Mouse (Mus musculus) heart, adult 2 months (tissue): ENCODE data around the gene B3galt2. TPM values are rescaled to one million over a fixed set of nuclear protein-coding genes. Genes with fewer than 3 reads are reported as not detected.

Source experiments
- DNase-seq, 2 experiments: peaks; one replicate each; pipeline ENCODE4 v3.0.0; 2021
- H3K27ac ChIP-seq: fragments of 200-600 bp; 2 replicates; pipeline ENCODE4 v1.8.1; 2022
- H3K27me3 ChIP-seq: fragments of 200-500 bp; 2 replicates; pipeline ENCODE4 v1.6.1; 2012; ENCODE audit warnings: mild to moderate bottlenecking, low read length, inconsistent platforms, mixed read lengths; ENCODE audit not compliant: control insufficient read depth, insufficient read depth
- H3K36me3 ChIP-seq: fragments of 200-500 bp; 2 replicates; pipeline ENCODE4 v1.6.1; 2012; ENCODE audit warnings: low read length, inconsistent platforms; ENCODE audit not compliant: control insufficient read depth, insufficient read depth
- H3K4me1 ChIP-seq: fragments of 200-500 bp; 2 replicates; pipeline ENCODE4 v1.6.1; 2011; ENCODE audit warnings: low read length; ENCODE audit not compliant: control insufficient read depth, insufficient read depth
- H3K4me3 ChIP-seq: fragments of 200-600 bp; 2 replicates; pipeline ENCODE4 v1.8.1; 2022
- H3K79me2 ChIP-seq: fragments of 200-500 bp; replicated peaks from 2 replicates; pipeline ENCODE4 v1.6.1; 2012; ENCODE audit warnings: mild to moderate bottlenecking, inconsistent platforms, low read length, moderate library complexity, mixed read lengths; ENCODE audit not compliant: control insufficient read depth, insufficient read depth
- H3K9ac ChIP-seq: fragments of 200-500 bp; 2 replicates; pipeline ENCODE4 v1.6.1; 2012; ENCODE audit warnings: low read depth, mild to moderate bottlenecking, control low read depth, inconsistent platforms, low read length, mixed read lengths
- CTCF ChIP-seq: fragments of 200-600 bp; IDR thresholded peaks from 2 replicates; pipeline ENCODE4 v1.8.1; 2022; ENCODE audit warnings: antibody characterized with exemption, mild to moderate bottlenecking, moderate library complexity
- EP300 ChIP-seq: fragments of 200-500 bp; IDR thresholded peaks from 2 replicates; pipeline ENCODE4 v1.6.1; 2011; ENCODE audit warnings: low read depth, low read length, control low read depth; ENCODE audit not compliant: insufficient read depth
- POLR2A ChIP-seq: fragments of 200-500 bp; IDR thresholded peaks from 2 replicates; pipeline ENCODE4 v1.6.1; 2011; ENCODE audit warnings: mild to moderate bottlenecking, low read depth, low read length, control low read depth; ENCODE audit not compliant: insufficient read depth
- WGBS: fragments of 180-500 bp; shearing (Covaris S2); methylation state at CpG from one replicate; pipeline ENCODE4 v1.1.7; 2018; 5-methylcytosine and 5-hydroxymethylcytosine counted together
- intact Hi-C: fragments of 180-260 bp; cut with DNase I; formaldehyde crosslinking; loops from one replicate; pipeline ENCODE4 v1.15.1; 2025
- polyA plus RNA-seq: library from polyadenylated mRNA; depleted of rRNA; stranded (reverse); fragments of >200 nt; gene quantifications from 2 replicates; pipeline ENCODE4 v1.2.3, GENCODE M21; 2012; rRNA removed
- total RNA-seq, 2 experiments: library from RNA; stranded (reverse); gene quantifications; 2 replicates each; pipeline ENCODE4 v1.2.3; 2021

B3galt2 gene
- total and polyA plus RNA-seq, 3 experiments, result 0.98 to 3.1 (median 1.8) TPM

- H3K4me1 ChIP-seq, result no peaks in the 10 kb centered on the region
- WGBS, result 68% methylated on average over 5 of the region's 5 CpGs
- H3K79me2 ChIP-seq, result no peaks in the 10 kb centered on the region
- TF ChIP-seq POLR2A, result no peak
- TF ChIP-seq CTCF, result no peak
- no peak for TF ChIP-seq EP300
- no peak overlapping the region for H3K9ac ChIP-seq
- H3K4me3 ChIP-seq, result no peak overlapping the region
- peaks cover 2% of the 10 kb centered on the region for H3K36me3 ChIP-seq
- H3K27ac ChIP-seq, result no peak overlapping the region
- intact Hi-C loops, result no loop called here
- peak; percentile 30 to 61 for DNase-seq
- no peaks in the 10 kb centered on the region for H3K27me3 ChIP-seq
These were observed 40.6 kb downstream of the B3galt2 start for GRCm38 (mm10) chr1:143681108-143681507.

GRCm38 (mm10) chr1:143684849-143685248 is 44.4 kb downstream of the B3galt2 start:
- 85% methylated on average over 3 of the region's 3 CpGs for WGBS
- TF ChIP-seq CTCF (no peak), EP300 (no peak), POLR2A (no peak)
- Histone ChIP-seq H3K27ac (no peak overlapping the region), H3K36me3 (peaks cover 2% of the 10 kb centered on the region), H3K4me3 (no peak overlapping the region), H3K27me3 (no peaks in the 10 kb centered on the region), H3K4me1 (no peaks in the 10 kb centered on the region), H3K79me2 (no peaks in the 10 kb centered on the region), H3K9ac (no peak overlapping the region)
- DNase-seq, result no peak
- intact Hi-C loops, result no loop called here

- Histone ChIP-seq H3K9ac (peak overlapping the region; percentile 97), H3K79me2 (no peaks in the 10 kb centered on the region; the same call in 1 of the 2 replicates), H3K36me3 (peaks cover 14% of the 10 kb centered on the region), H3K27ac (peak overlapping the region; percentile 90), H3K4me1 (no peaks in the 10 kb centered on the region; the same call in 1 of the 2 replicates), H3K27me3 (no peaks in the 10 kb centered on the region), H3K4me3 (peak overlapping the region; percentile 91)
- 0% methylated on average over 13 of the region's 13 CpGs for WGBS
- TF ChIP-seq EP300, result no peak
- TF ChIP-seq CTCF, result no peak
- TF ChIP-seq POLR2A, result no peak
- no peak for DNase-seq
- intact Hi-C loops, result loop anchor here (1.0 to 5.0 kb wide), 3 partner anchors 38 to 306 kb away; partner anchors contain the start of genes Trove2 and Uchl5
These were observed 61.3 kb downstream of the B3galt2 start for GRCm38 (mm10) chr1:143701736-143702135.

GRCm38 (mm10) chr1:143702141-143702740 is 61.8 kb downstream of the B3galt2 start:
- TF ChIP-seq CTCF (no peak), EP300 (no peak), POLR2A (no peak)
- H3K4me3 ChIP-seq, result peak overlapping the region; percentile 91
- H3K79me2 ChIP-seq, result no peaks in the 10 kb centered on the region; the same call in 1 of the 2 replicates
- peak overlapping the region; percentile 90 for H3K27ac ChIP-seq
- no peaks in the 10 kb centered on the region for H3K27me3 ChIP-seq
- intact Hi-C loops, result loop anchor here (1.0 to 5.0 kb wide), 3 partner anchors 37 to 305 kb away; partner anchors contain the start of genes Trove2 and Uchl5
- WGBS, result under 1% methylated on average over 45 of the region's 48 CpGs
- no peak for DNase-seq
- H3K4me1 ChIP-seq, result no peaks in the 10 kb centered on the region; the same call in 1 of the 2 replicates
- H3K9ac ChIP-seq, result peak overlapping the region; percentile 97
- H3K36me3 ChIP-seq, result peaks cover 11% of the 10 kb centered on the region

GRCm38 (mm10) chr1:143702741-143703262 is 62.3 kb downstream of the B3galt2 start, which contains the start of gene Cdc73:
Gene Cdc73 (minus strand): TSS chr1:143702893.
- TF ChIP-seq CTCF (peak; percentile 72), POLR2A (peak; percentile 53), EP300 (no peak)
- Histone ChIP-seq H3K36me3 (peaks cover 11% of the 10 kb centered on the region), H3K79me2 (no peaks in the 10 kb centered on the region; the same call in 1 of the 2 replicates), H3K27me3 (no peaks in the 10 kb centered on the region), H3K4me1 (no peaks in the 10 kb centered on the region; the same call in 1 of the 2 replicates), H3K9ac (peak within 1 kb of the TSS; percentile 97), H3K4me3 (peak within 1 kb of the TSS; percentile 91), H3K27ac (peak within 1 kb of the TSS; percentile 90)
- DNase-seq, result peak; percentile 95 to 96
- under 1% methylated on average over 71 of the region's 74 CpGs for WGBS
- intact Hi-C loops, result loop anchor here (1.0 to 5.0 kb wide), 3 partner anchors 36 to 304 kb away; partner anchors contain the start of genes Trove2 and Uchl5

Other genes starting within 250 kb of the B3galt2 start
- gene Cdc73, start 62.2 kb downstream of the B3galt2 start, total RNA-seq, result 10 to 100 TPM; 49.2 to 57.9 TPM
- 2.8 and 7.6 TPM in 2 replicates for gene Cdc73, start 62.2 kb downstream of the B3galt2 start, polyA plus RNA-seq
- gene Glrx2, start 75.7 kb downstream of the B3galt2 start, total RNA-seq, result 10 to 100 TPM; 68.6 to 77.1 TPM
- gene Glrx2, start 75.7 kb downstream of the B3galt2 start, polyA plus RNA-seq, result 18.2 and 33.0 TPM in 2 replicates
- 1 to 10 TPM; 8.9 to 9.0 TPM for gene Trove2, start 136.4 kb downstream of the B3galt2 start, total RNA-seq
- 1.7 and 4.2 TPM in 2 replicates for gene Trove2, start 136.4 kb downstream of the B3galt2 start, polyA plus RNA-seq
- gene Uchl5, start 136.6 kb downstream of the B3galt2 start, total RNA-seq, result 10 to 100 TPM; 18.6 to 19.3 TPM
- gene Uchl5, start 136.6 kb downstream of the B3galt2 start, polyA plus RNA-seq, result 3.4 and 5.1 TPM in 2 replicates